Mouse (Mus musculus) erythroblast, embryonic 14.5 days (primary cell): Measurements from ENCODE around the gene St6galnac3.

Source experiments
- GATA1 ChIP-seq: IDR thresholded peaks from 2 replicates; pipeline ENCODE4 v1.6.1; 2012; ENCODE audit warnings: low read length, inconsistent platforms, mixed read lengths
- TAL1 ChIP-seq: IDR thresholded peaks from 3 replicates; pipeline ENCODE4 v1.6.1; 2012; ENCODE audit warnings: low read length, inconsistent platforms, mixed read lengths

GRCm38 (mm10) chr3:153260225-153260933 is 464.6 kb downstream of the St6galnac3 start:
- no peak for TF ChIP-seq TAL1
- no peak for TF ChIP-seq GATA1
